Mouse (Mus musculus) natural killer cell, adult 2 months (primary cell): Measurements from ENCODE around the gene Rapgef3.

Source experiments
- DNase-seq, 2 experiments: peaks; one replicate each; pipeline ENCODE4 v3.0.0; 2022; ENCODE audit warnings: low spot score in 2 of 2

Gene Rapgef3

GRCm38 (mm10) chr15:97746748-97747147 lies 21.0 kb downstream of the Rapgef3 start:
- DNase-seq = no peak

- no peak for DNase-seq
These were observed 21.5 kb downstream of the Rapgef3 start for GRCm38 (mm10) chr15:97746278-97746677.

- DNase-seq = no peak
These were observed 22.4 kb downstream of the Rapgef3 start for GRCm38 (mm10) chr15:97745331-97745730.

GRCm38 (mm10) chr15:97744930-97745329 lies 22.8 kb downstream of the Rapgef3 start:
- peak in 1 of 2 experiments; percentile 58 for DNase-seq

GRCm38 (mm10) chr15:97743961-97744525 lies 23.7 kb downstream of the Rapgef3 start:
- no peak for DNase-seq

GRCm38 (mm10) chr15:97743210-97743609 lies 24.6 kb downstream of the Rapgef3 start:
- no peak for DNase-seq

GRCm38 (mm10) chr15:97742600-97742999 lies 25.2 kb downstream of the Rapgef3 start:
- DNase-seq = no peak

GRCm38 (mm10) chr15:97742074-97742473 lies 25.7 kb downstream of the Rapgef3 start:
- no peak for DNase-seq

- DNase-seq = no peak
These were observed 26.1 kb downstream of the Rapgef3 start for GRCm38 (mm10) chr15:97741662-97742061.

GRCm38 (mm10) chr15:97740283-97740732 lies 27.5 kb downstream of the Rapgef3 start:
- no peak for DNase-seq

- no peak for DNase-seq
These were observed 28.8 kb downstream of the Rapgef3 start for GRCm38 (mm10) chr15:97738923-97739322.

- DNase-seq = no peak
These were observed 35.8 kb downstream of the Rapgef3 start for GRCm38 (mm10) chr15:97731988-97732387.

- no peak for DNase-seq
These were observed 36.7 kb downstream of the Rapgef3 start, which contains the start of gene Endou for GRCm38 (mm10) chr15:97731111-97731510. Gene Endou, minus strand, starts transcription at chr15:97731339.

- DNase-seq = no peak
These were observed 37.4 kb downstream of the Rapgef3 start for GRCm38 (mm10) chr15:97730365-97730764.

GRCm38 (mm10) chr15:97728804-97729203 lies 39.0 kb downstream of the Rapgef3 start:
- DNase-seq = no peak

GRCm38 (mm10) chr15:97728394-97728793 lies 39.4 kb downstream of the Rapgef3 start:
- DNase-seq = no peak

- no peak for DNase-seq
These were observed 40.3 kb downstream of the Rapgef3 start for GRCm38 (mm10) chr15:97727520-97727919.

GRCm38 (mm10) chr15:97727048-97727447 lies 40.7 kb downstream of the Rapgef3 start:
- peak; percentile 31 to 33 for DNase-seq

- no peak for DNase-seq
These were observed 41.5 kb downstream of the Rapgef3 start for GRCm38 (mm10) chr15:97726310-97726709.

- no peak for DNase-seq
These were observed 42.5 kb downstream of the Rapgef3 start for GRCm38 (mm10) chr15:97725198-97725785.

- DNase-seq = no peak
These were observed 43.2 kb downstream of the Rapgef3 start for GRCm38 (mm10) chr15:97724346-97725197.

- DNase-seq = no peak
These were observed 44.0 kb downstream of the Rapgef3 start for GRCm38 (mm10) chr15:97723536-97724345.
